Mouse (Mus musculus): ENCODE measurements at regions not wholly inside any gene's neighbourhood (a gene's known extent, or its start where the extent isn't known, plus 50 kb on each side); places are given as distances from the start of the nearest gene placed in this dataset.

DNA sequence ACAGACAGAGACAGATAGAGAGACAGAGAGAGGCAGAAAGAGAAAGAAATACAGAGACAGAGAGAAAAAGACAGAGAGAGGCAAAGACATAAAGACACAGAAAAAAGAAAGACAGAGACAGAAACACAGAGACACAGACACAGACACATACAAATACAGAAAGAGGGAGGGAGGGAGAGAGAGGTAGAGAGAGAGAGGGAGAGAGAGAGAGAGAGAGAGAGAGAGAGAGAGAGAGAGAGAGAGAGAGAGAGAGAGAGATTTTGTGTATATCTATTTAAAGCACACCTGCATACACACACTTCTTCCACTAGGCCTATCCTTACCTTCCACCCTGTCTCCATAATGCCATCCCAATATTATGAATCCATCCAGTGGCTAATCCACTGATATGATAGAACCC lies 261.8 kb upstream of the Setmar start:
- TF ChIP-seq EP300 (IDR thresholded peaks at IDR 0.05; ENCODE audit: low read depth) (no peak), CTCF (IDR thresholded peaks at IDR 0.05; ENCODE audit: low read depth) (no peak)
- H3K9ac ChIP-seq (replicated peaks; ENCODE audit: low read depth, low read length), result no peak overlapping the region
- H3K4me2 ChIP-seq (ENCODE audit: low read depth, low read length), result no peak overlapping the region
- DNase-seq (ENCODE audit: low spot score) (no peak), ATAC-seq (ENCODE audit: insufficient read depth, low read depth) (no peak)
- no peaks in the 10 kb centered on the region for H3K9me3 ChIP-seq (replicated peaks; ENCODE audit: control insufficient read depth, low read length)
- no peaks in the 10 kb centered on the region for H3K4me1 ChIP-seq (ENCODE audit: control insufficient read depth, insufficient read depth)
- H3K36me3 ChIP-seq (replicated peaks; ENCODE audit: control insufficient read depth, insufficient read depth, low read length), result no peaks in the 10 kb centered on the region
- no peaks in the 10 kb centered on the region for H3K27me3 ChIP-seq (ENCODE audit: control insufficient read depth, insufficient read depth, low read length)
- no peak overlapping the region for H3K4me3 ChIP-seq (ENCODE audit: low read depth, low read length)
- no peak overlapping the region for H3K27ac ChIP-seq (ENCODE audit: low read depth)

All from heart, postnatal 0 days (tissue).